Mouse (Mus musculus): ENCODE measurements around the gene Fbxl21. TPM values are rescaled to one million over a fixed set of nuclear protein-coding genes. Genes with fewer than 3 reads are reported as not detected.

Gene Fbxl21
- total RNA-seq (2022) = 10 to 100 TPM in 1 of 4 experiments, 1 to 10 TPM in 3; 6.4 to 10.3 (median 8.0) TPM

DNA sequence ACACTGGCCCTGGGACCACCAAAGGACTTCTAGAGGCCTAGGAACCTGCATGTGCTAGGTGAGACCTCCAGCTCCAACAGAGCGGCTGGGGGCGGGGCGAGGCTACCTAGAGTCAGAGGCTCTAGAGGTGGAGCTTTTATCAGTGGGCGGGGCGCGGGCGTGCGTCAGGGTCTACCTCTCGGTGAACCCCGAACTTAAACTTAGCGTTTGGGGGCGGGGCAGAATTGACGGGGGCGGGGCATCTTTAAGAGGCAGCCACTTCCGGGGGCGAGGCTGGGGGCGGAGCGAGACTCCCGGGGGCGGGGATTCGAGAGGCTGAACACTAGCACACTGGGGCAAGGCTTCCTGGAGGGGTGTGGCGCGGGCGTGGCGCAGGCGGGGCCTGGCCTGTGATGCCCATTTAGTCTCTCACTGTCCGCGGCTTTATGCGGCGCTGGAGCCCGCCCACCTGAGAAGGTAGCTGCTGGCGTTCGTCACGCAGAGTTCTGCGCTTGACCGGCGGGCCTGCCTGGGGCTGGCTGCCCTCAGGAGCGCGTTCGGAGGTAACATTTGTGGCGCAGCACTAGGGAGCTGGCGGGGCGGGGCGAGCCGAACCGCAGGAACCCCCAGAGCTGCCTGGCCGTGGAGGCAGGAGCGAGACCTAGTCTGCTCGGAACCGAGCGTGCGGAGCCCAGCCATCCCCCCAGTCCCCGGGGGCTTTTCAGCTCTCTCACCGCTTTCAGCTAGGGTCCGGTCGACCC, at the start of gene Fbxl21:
TSS of gene Fbxl21 (plus strand) at position 392 of the 740 bp plus-strand sequence.
- DNase-seq (ENCODE audit: low spot score in 2 of 2) = peak; percentile 89 to 91

DNA sequence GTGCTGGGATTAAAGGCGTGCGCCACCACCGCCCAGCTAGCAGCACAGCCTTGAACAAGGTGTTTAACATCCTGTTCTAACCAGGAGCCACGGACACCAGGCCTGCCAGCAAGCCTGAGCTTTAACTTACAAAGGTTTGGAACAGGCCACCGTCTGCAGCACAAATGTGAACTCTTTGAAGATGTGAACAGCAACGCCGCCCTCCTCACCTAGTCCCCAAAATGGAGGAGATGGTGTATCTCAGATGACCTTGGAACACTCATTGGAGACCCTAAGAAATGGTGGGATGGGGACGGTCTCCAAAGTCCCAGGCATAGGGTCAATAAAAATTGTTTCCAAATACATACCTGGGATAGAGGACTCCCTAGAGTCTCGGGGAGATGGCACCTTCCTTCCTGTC, 49.6 kb upstream of the Fbxl21 start:
- DNase-seq (ENCODE audit: low spot score in 2 of 2) = no peak

DNA sequence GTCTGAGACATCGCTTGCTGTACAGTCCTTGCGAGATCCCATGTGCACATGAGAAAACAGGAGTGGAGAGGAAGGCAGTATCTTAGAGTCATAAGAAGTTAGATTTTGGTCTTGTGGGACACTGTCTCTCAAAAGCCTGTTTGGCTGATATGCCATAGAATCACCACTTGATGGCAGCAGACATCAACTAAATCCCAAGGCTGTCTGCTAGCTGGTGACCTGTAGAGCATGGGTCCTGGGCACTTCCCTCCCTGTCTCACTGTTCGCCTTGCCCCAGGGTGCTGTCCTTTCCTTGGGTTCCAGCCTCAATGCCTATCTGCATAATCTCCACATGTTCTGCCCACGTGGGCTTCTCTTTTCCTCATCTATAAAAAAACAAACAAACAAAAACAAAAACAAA, 46.9 kb upstream of the Fbxl21 start:
- peak in 1 of 2 experiments; percentile 36 for DNase-seq (ENCODE audit: low spot score in 2 of 2)

DNA sequence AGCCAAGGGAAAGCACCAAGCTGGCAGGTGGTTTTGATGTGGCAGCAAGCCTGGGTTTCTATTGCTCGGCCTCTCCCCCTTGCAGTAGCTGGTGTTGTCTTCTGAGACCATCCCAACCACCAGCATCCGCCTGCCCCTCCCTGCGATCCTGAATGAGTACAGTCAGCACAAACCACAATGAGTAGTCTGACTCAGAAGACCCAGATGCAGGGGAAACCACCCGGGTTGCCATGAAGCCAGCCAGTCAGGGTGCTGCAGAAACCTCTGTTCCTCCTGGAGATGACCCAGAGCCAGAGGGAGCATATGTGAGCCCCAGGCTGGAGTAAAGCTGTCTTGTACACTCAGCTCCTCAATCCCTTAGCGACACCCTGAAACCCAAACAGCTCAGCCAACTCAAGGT, 45.5 kb upstream of the Fbxl21 start:
- no peak for DNase-seq (ENCODE audit: low spot score in 2 of 2)

DNA sequence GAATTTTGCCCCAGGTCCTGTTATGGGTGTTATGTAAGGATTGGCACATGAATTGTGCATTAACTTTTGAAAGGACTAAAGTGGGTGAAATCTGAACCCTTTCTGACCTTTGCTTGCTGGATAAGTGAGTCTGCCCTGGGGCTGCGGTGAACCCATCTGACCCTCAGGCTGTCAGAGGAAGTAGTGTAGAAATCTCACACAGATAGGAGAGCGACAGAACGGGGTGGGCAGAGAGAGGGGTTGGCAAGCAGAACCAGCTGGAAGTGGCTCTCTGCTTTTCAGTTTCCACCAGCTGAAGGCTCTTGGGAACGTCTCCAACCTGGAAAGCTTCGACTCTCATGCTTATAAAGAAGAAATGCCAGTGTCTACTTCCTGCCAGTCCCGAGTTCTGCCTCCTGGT, 45.0 kb upstream of the Fbxl21 start:
- peak; percentile 33 to 62 for DNase-seq (ENCODE audit: low spot score in 2 of 2)

DNA sequence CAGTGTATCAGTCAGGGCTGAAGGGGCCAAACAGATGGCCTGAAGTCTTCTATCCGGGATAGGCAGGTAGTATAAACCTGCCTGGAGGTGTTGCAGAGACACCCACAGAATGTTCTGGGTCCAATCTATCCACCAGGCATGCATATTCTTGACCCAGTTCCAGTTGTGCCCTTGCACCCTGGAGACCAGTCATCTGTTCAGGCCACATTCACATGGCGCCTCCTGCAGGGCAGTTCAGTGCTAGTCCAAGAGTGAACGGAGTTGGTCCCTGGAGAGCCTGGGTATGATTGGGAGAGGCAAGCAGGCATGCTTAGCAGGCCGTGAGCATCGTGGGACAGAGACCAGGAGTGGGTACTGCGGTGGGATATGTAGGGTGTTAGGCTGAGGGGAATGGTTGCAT, 44.2 kb upstream of the Fbxl21 start:
- no peak for DNase-seq (ENCODE audit: low spot score in 2 of 2)

DNA sequence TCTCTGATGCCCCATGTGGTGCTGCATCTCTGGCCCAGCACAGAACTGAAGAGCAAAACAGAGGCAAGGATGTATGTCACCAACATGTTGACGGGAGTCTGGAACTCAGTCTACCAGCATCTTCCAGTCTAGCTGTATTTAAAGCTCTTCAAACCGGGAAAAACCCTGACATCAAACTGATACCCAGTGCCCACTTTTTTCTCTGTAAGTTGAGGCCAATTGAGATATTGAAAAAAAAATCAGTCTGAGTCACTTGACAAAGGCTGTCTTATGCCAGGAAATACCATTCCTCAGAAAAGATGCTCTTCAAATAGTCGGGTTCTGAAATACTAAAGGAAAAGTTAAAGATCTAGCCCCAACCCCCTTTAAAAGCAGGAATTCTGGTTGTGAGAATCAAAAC, 40.1 kb upstream of the Fbxl21 start, which contains the start of gene Il9:
TSS of gene Il9 (minus strand) at position 101 of the 400 bp plus-strand sequence.
- no peak for DNase-seq (ENCODE audit: low spot score in 2 of 2)

DNA sequence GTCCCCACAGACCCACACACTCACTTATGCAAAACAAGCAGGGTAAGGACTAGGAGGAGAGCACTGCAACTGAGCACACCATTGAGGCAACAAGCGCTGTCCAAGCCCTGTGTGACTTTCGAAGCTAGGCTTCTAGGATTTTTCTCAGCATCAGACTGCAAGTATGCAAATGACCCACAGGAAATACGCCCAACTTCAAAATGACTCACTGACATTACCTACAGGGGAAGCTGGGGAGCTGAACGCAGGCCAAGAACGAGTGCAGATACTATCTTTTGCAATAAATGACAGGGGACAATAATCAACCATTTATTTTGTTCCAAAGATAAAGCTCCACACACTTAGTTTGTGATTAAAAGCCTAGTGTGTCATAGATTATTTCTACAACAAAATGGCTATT, 34.3 kb upstream of the Fbxl21 start:
- DNase-seq (ENCODE audit: low spot score in 2 of 2) = no peak

DNA sequence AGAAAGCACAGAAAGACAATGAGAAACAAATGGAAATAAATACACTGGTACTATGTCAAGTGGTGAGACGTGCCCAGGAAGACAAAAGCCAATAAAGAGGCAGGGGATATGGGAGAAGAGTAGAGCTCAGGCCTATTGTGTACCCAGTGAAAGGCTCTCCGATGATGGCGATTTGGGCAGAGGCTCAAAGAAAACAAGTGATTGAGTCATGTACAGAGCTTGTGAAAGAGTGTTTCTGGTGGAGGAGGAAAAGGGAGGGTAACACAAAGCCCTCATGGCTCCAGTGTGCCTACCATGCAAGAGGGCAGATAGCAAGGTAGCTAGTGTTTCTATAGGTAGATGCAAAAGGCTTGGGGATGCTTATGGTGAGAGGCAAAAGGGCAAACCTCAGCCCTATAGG, 27.8 kb upstream of the Fbxl21 start:
- no peak for DNase-seq (ENCODE audit: low spot score in 2 of 2)

DNA sequence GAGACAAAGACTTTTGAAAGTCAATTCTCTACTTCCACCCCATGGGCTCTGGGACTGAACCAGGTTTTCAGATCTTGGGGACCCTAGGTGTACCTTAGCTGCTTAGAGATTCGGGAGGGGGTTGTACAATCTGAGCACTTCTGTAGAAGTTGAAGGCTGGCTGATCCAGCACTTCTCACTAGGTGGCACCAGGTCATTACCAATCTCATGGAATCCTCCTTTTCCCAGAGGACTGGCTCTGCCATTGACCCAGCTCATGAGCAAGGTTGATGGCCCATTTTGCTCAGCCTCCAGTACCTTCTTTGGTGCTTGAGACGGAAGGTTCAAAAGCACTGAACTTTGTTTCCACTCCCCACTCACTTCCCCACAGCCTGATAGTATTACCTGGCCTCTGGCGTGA, 22.1 kb upstream of the Fbxl21 start:
- no peak for DNase-seq (ENCODE audit: low spot score in 2 of 2)

DNA sequence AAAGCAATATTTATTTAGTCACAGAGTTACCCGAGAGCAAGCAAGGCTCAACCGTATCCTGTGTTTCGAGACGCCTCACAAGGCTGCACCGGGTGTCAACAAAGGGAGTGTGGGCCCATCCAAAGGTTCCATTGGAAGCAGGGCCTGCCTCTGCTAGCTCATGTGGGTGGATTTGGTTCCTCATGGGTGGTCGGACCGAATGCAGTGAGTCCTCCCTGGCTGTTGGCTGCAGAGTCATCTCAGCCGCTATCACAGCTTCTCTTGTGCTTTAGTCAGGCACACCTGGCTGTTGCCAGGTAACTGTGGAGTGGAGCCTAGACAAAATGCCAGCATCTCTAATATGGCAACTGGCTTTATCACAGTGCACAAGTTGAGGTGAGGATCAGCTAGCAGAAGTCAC, 21.6 kb upstream of the Fbxl21 start:
- no peak for DNase-seq (ENCODE audit: low spot score in 2 of 2)

DNA sequence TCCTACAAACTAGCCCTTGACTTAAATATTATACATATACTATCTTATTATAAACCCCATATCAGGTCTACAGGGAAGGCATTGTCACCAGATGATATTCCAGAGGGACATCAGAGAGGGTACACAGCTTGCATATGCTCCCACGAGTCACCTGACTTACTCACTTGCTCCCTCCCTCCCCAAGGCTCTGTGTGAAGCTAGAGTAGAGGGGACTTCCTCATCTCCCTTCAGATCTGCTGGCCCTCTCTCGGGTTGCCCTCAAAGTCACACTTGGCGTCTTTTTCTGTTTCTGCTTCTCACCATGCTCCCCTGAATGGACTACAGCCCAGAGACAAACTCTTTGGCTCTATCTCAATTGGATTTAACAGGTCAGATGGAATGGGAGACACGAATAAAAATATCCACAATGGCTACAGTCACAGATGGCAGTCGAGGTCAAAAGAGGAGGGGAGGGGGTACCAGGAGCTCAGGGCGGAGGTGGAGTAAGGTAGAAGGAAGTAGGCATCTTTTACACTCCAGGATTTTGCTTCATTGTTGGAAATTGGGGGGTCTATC, 20.3 kb upstream of the Fbxl21 start:
- no peak for DNase-seq (ENCODE audit: low spot score in 2 of 2)

DNA sequence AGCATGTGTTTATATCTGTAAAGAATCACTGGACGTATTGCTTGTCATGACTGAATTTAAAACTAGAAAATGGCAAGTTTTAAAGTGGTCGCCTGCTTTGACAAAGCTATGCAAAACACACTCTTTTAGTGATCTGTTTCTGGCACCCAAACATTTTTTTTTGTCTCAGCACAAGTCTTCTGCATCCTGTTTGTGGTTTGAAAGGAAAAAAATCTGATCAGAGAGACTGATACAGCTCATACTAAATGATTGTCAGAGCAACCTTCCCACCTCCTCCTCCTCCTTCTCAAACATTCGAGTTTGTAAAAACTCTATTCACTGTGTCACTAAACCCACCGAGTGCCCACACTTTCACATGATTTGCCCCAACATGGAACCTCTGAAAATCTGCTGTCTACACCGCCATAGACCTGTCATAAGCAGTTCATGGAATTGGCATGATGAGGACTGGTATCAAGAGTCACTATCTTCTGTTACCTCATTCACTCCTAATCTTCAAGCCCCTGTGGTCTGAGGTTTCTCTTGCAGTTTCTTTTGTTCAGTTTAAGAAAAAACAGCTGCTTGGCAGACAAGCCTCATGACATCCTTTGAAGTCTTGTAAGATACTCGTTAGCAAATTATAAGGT, 15.3 kb upstream of the Fbxl21 start:
- no peak for DNase-seq (ENCODE audit: low spot score in 2 of 2)

DNA sequence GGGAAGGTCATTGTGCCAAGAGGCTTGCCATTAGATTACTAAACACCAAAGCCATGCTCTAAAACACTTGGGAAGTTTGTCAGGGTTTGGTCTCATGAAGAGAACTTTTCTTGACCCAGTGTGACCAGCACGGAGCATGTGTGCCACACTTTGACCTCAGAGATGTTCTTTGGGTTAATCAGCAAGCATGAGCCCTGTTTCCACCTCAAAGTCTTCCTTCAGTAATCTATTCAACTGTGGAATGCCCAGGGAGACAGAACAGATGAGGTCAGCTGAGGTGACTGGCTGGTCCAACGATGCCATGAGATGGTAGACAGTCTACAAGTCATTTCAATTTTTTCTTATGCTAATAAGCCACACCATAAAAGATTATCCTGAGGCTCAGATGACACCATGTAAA, 12.5 kb upstream of the Fbxl21 start:
- no peak for DNase-seq (ENCODE audit: low spot score in 2 of 2)

DNA sequence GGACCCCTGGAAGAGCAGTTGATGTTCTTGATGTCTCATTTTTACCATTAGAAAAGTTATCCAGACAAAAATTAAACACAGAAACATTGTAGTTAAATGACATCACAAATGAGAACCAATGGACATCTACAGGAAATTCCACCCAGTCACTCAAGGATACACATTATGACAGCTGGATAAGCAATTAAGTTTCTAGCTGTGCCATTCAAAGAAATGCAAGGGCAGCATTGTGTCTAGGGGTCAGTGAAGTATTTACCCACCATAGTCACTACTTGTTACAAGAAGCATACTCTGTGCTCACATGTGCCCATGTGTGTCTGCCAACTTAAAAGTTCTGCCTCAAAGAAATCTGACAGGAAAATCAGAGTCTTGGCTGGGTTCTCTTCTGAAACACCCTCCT, 8.7 kb upstream of the Fbxl21 start:
- no peak for DNase-seq (ENCODE audit: low spot score in 2 of 2)

DNA sequence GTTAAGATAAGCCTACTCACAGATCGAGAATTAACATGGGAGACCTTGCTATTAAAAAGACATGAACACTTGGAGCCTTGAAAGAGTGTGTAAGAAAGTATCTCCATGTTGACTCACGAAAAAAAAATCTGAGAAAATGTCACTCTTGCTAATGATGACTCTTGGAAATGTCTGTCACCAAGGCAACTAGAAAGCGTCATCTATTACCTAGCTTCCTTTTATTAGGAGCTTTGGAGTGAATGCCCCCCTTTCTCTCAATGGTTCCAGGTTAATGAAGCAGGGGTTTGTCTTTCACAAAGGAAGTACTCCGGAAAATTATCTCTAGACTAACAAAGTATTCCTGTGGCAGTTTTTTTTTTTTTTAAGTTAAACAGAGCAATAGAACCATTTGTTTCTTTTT, 6.0 kb upstream of the Fbxl21 start:
- DNase-seq (ENCODE audit: low spot score in 2 of 2) = no peak

DNA sequence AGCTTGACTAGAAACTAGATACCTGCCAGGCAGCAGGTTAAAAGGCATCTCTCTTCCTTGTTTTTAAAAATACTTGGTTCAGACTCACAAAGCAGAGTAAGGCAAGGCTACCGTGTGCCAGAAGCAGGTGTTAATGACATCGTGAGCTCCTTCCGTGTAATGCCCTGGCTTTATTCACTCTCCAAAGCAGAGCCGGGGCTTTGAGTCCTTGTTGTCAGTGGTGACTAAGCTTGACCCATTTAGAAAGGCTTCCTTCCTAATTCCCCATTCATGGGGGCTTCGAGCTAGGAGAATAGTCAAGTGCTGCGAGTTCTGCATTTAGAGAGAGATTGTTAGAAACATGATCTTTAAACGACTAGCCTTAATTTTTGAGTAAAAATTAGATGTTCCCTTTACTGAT, 5.5 kb upstream of the Fbxl21 start:
- no peak for DNase-seq (ENCODE audit: low spot score in 2 of 2)

DNA sequence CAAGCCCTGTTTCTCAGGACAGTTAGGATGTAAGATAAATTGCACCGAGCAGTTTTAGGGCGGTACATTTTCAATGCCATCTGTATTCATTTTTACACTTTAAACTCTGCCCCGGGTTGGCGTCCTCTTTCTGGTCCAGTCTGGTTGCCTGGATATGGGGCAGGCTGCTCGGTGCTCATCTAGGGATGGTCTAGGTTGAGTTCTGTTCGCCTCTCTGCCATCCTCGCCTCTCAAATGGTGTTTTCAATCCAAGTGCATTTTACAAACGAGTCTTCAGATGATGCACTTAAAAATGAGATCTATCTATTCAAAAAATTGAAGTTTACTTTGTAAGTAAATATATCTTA, 522 bp downstream of the Fbxl21 start:
- DNase-seq (ENCODE audit: low spot score in 2 of 2) = no peak

DNA sequence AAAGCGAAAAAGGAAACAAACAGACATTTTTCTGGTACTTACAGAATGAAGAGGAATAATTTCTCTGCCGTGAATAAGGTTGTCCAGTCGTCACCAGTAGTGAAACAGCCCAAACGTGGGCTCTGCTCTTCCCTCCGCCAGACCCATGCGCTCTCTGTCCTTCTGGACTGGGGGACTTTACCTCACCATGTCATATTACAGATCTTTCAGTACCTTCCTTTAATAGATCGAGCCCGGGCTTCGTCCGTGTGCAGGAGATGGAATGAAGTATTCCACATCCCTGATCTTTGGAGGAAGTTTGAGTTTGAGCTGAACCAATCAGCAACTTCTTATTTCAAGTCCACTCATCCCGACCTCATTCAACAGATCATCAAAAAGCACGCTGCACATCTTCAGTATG, 4.6 kb downstream of the Fbxl21 start:
- DNase-seq (ENCODE audit: low spot score in 2 of 2) = no peak

DNA sequence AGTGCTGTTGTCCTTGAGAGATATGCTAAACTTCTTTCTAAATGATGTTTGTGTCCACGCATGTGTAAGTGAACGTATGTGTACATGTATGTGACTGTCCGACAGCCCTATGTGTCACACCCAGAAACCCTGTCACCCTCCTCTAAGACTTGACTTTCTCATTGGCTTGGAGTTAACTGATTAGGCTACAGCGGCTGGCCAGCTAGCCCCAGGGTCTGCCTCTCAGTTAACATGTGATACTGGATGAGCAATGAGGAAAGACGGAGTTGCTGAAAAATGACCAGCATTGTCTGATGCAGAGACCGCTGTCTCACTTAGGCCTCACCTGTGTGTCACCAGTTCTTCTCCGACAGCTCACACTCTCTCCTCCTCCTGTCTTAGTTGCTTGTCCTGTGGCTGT, 5.6 kb downstream of the Fbxl21 start:
- no peak for DNase-seq (ENCODE audit: low spot score in 2 of 2)

DNA sequence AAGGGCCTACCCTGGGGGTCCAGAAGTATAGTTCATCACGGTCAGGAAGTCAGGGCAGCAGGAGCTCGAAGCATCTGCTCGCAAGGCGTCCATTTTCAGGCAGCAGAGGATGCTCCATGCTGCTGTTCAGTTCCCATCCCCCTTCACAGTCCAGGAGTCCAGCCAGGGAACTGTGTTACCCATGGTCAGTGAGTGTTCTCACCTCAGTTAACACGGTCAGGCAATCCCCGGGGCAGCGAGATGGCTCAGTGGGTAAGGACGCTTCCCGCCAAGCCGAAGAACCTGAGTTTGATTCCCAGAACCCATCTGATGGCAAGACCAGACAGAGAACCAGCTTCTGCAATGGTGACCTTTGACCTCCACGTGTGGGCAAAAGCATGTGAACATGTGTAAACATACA, 6.0 kb downstream of the Fbxl21 start:
- DNase-seq (ENCODE audit: low spot score in 2 of 2) = no peak

DNA sequence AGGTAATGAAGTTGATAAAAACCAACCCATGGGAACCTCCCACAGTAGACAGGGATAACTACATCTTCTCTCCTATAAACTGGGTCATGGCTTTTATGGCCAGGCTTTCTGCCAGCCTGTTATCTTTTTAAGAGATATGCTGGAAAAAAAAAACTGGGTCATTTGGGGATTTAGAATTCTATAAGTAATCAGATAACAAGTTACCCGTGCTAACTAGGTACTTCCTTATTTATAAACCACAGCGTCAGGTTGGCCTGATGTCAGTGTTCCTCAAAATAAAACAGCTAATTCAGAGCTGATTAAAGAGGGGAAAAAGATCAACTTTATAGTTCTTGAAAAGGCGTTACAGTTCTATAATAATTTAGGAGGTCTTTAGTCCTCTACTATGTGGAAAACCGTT, 6.8 kb downstream of the Fbxl21 start:
- no peak for DNase-seq (ENCODE audit: low spot score in 2 of 2)

DNA sequence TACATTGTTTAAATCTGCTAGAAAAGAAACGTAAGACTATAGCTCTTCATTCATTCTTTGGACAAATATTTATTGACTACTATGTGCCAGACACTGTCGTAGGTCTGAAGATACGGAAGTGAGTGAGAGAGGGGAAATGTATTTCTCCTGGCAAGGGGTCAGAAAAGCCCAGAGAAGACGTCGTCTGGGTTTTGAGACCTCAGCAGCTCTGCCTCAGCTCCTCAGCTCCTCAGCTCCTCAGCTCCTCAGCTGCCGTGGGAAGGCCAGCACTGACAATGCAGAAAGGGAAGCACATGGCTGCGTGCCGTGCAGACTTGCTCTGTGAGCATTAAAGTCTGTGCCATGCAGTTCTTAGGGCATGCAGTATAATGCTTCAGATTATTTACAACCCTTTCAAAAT, 7.4 kb downstream of the Fbxl21 start:
- no peak for DNase-seq (ENCODE audit: low spot score in 2 of 2)

Data from layer of hippocampus, adult 8-10 months (tissue).